Mouse (Mus musculus) heart, adult 8-10 months (tissue): Measurements from ENCODE around the gene Pitpnm3. TPM values are rescaled to one million over a fixed set of nuclear protein-coding genes. Genes with fewer than 3 reads are reported as not detected.

Experiments
- DNase-seq: peaks from one replicate; pipeline ENCODE4 v3.0.0; 2022; ENCODE audit warnings: low spot score
- total RNA-seq, 4 experiments: library from RNA; stranded (reverse); gene quantifications; 2 replicates each; pipeline ENCODE4 v1.2.4; 2022

Pitpnm3 gene
- total RNA-seq, 4 experiments from 2014 or later, result 1.1 to 2.1 (median 1.9) TPM

GRCm38 (mm10) chr11:72022827-72023226 is 112.8 kb downstream of the Pitpnm3 start:
- DNase-seq, result no peak

GRCm38 (mm10) chr11:72021015-72021414 is 114.6 kb downstream of the Pitpnm3 start:
- no peak for DNase-seq

GRCm38 (mm10) chr11:72017253-72017601 is 118.4 kb downstream of the Pitpnm3 start:
- DNase-seq, result no peak

- DNase-seq, result no peak
These were observed 118.9 kb downstream of the Pitpnm3 start for GRCm38 (mm10) chr11:72016518-72017252.

- no peak for DNase-seq
These were observed 120.9 kb downstream of the Pitpnm3 start for GRCm38 (mm10) chr11:72014674-72015073.

GRCm38 (mm10) chr11:72011955-72012354 is 123.6 kb downstream of the Pitpnm3 start:
- no peak for DNase-seq

- DNase-seq, result no peak
These were observed 124.4 kb downstream of the Pitpnm3 start for GRCm38 (mm10) chr11:72010940-72011722.

- no peak for DNase-seq
These were observed 125.2 kb downstream of the Pitpnm3 start for GRCm38 (mm10) chr11:72010367-72010766.

- no peak for DNase-seq
These were observed 130.0 kb downstream of the Pitpnm3 start for GRCm38 (mm10) chr11:72005547-72005946.

GRCm38 (mm10) chr11:72003171-72003570 is 132.4 kb downstream of the Pitpnm3 start:
- no peak for DNase-seq

- no peak for DNase-seq
These were observed 133.3 kb downstream of the Pitpnm3 start for GRCm38 (mm10) chr11:72002138-72002853.

GRCm38 (mm10) chr11:72000194-72000593 is 135.4 kb downstream of the Pitpnm3 start:
- no peak for DNase-seq

Other genes with a start within 250 kb of the Pitpnm3 start
- gene Aipl1, start 98.3 kb downstream of the Pitpnm3 start, total RNA-seq, result under 1 TPM in 1 of 4 experiments, not detected in 3; 0.13 TPM
- gene Pimreg, start 93.7 kb downstream of the Pitpnm3 start, total RNA-seq, result 1 to 10 TPM in 1 of 4 experiments, under 1 TPM in 2, not detected in 1; 0.41 to 1.4 (median 0.65) TPM
- under 1 TPM; 0.11 to 0.53 (median 0.24) TPM for gene Gm43951, start 71.1 kb upstream of the Pitpnm3 start, total RNA-seq
- gene 4933427D14Rik, start 71.7 kb upstream of the Pitpnm3 start, total RNA-seq, result 1 to 10 TPM; 2.5 to 3.9 (median 2.9) TPM
- 10 to 100 TPM; 33.8 to 49.9 (median 41.5) TPM for gene Txndc17, start 71.8 kb upstream of the Pitpnm3 start, total RNA-seq
- gene Med31, start 79.8 kb upstream of the Pitpnm3 start, total RNA-seq, result 10 to 100 TPM in 1 of 4 experiments, 1 to 10 TPM in 3; 8.8 to 11.5 (median 9.6) TPM
- gene Slc13a5, start 131.4 kb upstream of the Pitpnm3 start, total RNA-seq, result not detected
- gene Xaf1, start 165.9 kb upstream of the Pitpnm3 start, total RNA-seq, result 10 to 100 TPM in 1 of 4 experiments, 1 to 10 TPM in 3; 9.1 to 11.5 (median 9.2) TPM
- not detected for gene Fbxo39, start 178.7 kb upstream of the Pitpnm3 start, total RNA-seq
- gene Tekt1, start 226.7 kb upstream of the Pitpnm3 start, total RNA-seq, result under 1 TPM in 1 of 4 experiments, not detected in 3; 0.28 TPM